Mouse (Mus musculus): Measurements from ENCODE around the gene Epx. TPM values are rescaled to one million over a fixed set of nuclear protein-coding genes. Genes with fewer than 3 reads are reported as not detected.
"Not testable (repeated sequence)": the region's sequence is repeated elsewhere in the genome, so short reads cannot be mapped to it uniquely, and the experiment has no call there.

Epx gene
- polyA plus RNA-seq, 1 experiment from 2014 or later = not detected

- TF ChIP-seq CTCF (IDR thresholded peaks at IDR 0.05; ENCODE audit: low read depth) = no peak
- no peak overlapping the region for H3K27ac ChIP-seq (ENCODE audit: low read depth, low read length)
- no peak overlapping the region for H3K4me2 ChIP-seq (replicated peaks; ENCODE audit: low read depth)
- WGBS = 79% methylated on average over 5 of the region's 5 CpGs
- H3K4me3 ChIP-seq (ENCODE audit: low read depth, low read length) = no peak overlapping the region
- H3K4me1 ChIP-seq (replicated peaks; ENCODE audit: control insufficient read depth, insufficient read depth, low read length) = no peaks in the 10 kb centered on the region
- H3K9me3 ChIP-seq (ENCODE audit: control insufficient read depth) = no peaks in the 10 kb centered on the region
- H3K36me3 ChIP-seq (ENCODE audit: control insufficient read depth, insufficient read depth) = no peaks in the 10 kb centered on the region
- H3K9ac ChIP-seq (ENCODE audit: low read depth, low read length) = no peak overlapping the region
- no peaks in the 10 kb centered on the region for H3K27me3 ChIP-seq (replicated peaks; ENCODE audit: control insufficient read depth, insufficient read depth, low read length)
- no peak for ATAC-seq
Observed at GRCm38 (mm10) chr11:87884856-87885255, 9.5 kb upstream of the Epx start.

- peak; percentile 70 for TF ChIP-seq CTCF (IDR thresholded peaks at IDR 0.05; ENCODE audit: low read depth)
- H3K36me3 ChIP-seq (ENCODE audit: control insufficient read depth, insufficient read depth) = no peaks in the 10 kb centered on the region
- H3K4me1 ChIP-seq (replicated peaks; ENCODE audit: control insufficient read depth, insufficient read depth, low read length) = no peaks in the 10 kb centered on the region
- WGBS = 42% methylated on average over 5 of the region's 5 CpGs
- H3K27ac ChIP-seq (ENCODE audit: low read depth, low read length) = no peak overlapping the region
- H3K4me3 ChIP-seq (ENCODE audit: low read depth, low read length) = no peak overlapping the region
- no peak overlapping the region for H3K4me2 ChIP-seq (replicated peaks; ENCODE audit: low read depth)
- H3K9ac ChIP-seq (ENCODE audit: low read depth, low read length) = no peak overlapping the region
- no peaks in the 10 kb centered on the region for H3K9me3 ChIP-seq (ENCODE audit: control insufficient read depth)
- H3K27me3 ChIP-seq (replicated peaks; ENCODE audit: control insufficient read depth, insufficient read depth, low read length) = no peaks in the 10 kb centered on the region
- no peak for ATAC-seq
Observed at GRCm38 (mm10) chr11:87883493-87883892, 8.2 kb upstream of the Epx start.

- no peak for ATAC-seq
- H3K36me3 ChIP-seq (ENCODE audit: control insufficient read depth, insufficient read depth) = no peaks in the 10 kb centered on the region
- TF ChIP-seq CTCF (IDR thresholded peaks at IDR 0.05; ENCODE audit: low read depth) = no peak
- H3K4me3 ChIP-seq (ENCODE audit: low read depth, low read length) = no peak overlapping the region
- H3K27ac ChIP-seq (ENCODE audit: low read depth, low read length) = no peak overlapping the region
- H3K27me3 ChIP-seq (replicated peaks; ENCODE audit: control insufficient read depth, insufficient read depth, low read length) = no peaks in the 10 kb centered on the region
- 72% methylated on average over 4 of the region's 4 CpGs for WGBS
- no peaks in the 10 kb centered on the region for H3K9me3 ChIP-seq (ENCODE audit: control insufficient read depth)
- no peak overlapping the region for H3K4me2 ChIP-seq (replicated peaks; ENCODE audit: low read depth)
- H3K9ac ChIP-seq (ENCODE audit: low read depth, low read length) = no peak overlapping the region
- no peaks in the 10 kb centered on the region for H3K4me1 ChIP-seq (replicated peaks; ENCODE audit: control insufficient read depth, insufficient read depth, low read length)
Observed at GRCm38 (mm10) chr11:87881714-87882113, 6.4 kb upstream of the Epx start.

GRCm38 (mm10) chr11:87879826-87880225 is 4.5 kb upstream of the Epx start:
- Histone ChIP-seq H3K9ac (ENCODE audit: low read depth, low read length) (no peak overlapping the region), H3K36me3 (ENCODE audit: control insufficient read depth, insufficient read depth) (no peaks in the 10 kb centered on the region), H3K9me3 (ENCODE audit: control insufficient read depth) (no peaks in the 10 kb centered on the region), H3K4me1 (replicated peaks; ENCODE audit: control insufficient read depth, insufficient read depth, low read length) (no peaks in the 10 kb centered on the region), H3K27me3 (replicated peaks; ENCODE audit: control insufficient read depth, insufficient read depth, low read length) (no peaks in the 10 kb centered on the region), H3K4me3 (ENCODE audit: low read depth, low read length) (no peak overlapping the region), H3K4me2 (replicated peaks; ENCODE audit: low read depth) (0 out of 2 replicates have a peak overlapping the region, but pooled peaks have one; percentile 13), H3K27ac (ENCODE audit: low read depth, low read length) (no peak overlapping the region)
- TF ChIP-seq CTCF (IDR thresholded peaks at IDR 0.05; ENCODE audit: low read depth) = no peak
- peak; percentile 47; the same call in 1 of the 2 replicates for ATAC-seq
- 27% methylated on average over 9 of the region's 9 CpGs for WGBS

DNA sequence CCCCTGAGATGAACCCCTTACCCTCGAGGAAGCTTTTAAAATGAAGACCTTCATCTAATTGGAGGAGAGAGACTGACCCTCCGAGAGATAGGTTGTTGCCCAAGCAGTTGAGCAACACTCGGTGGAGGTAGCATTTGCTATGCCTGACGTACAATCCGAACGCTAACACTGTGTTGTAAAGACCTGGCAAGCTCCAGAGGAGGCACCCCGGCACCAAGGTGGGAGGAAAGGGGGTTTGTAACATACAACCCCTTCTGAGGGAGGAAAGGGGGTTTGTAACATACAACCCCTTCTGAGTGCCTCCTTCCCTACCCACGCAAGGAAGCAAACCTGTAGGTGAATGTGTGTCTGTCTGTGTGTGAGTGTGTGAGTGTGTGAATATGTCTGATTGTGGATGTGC is 3.6 kb downstream of the Epx start:
- no peaks in the 10 kb centered on the region for H3K27me3 ChIP-seq (replicated peaks; ENCODE audit: control insufficient read depth, insufficient read depth, low read length)
- no peak overlapping the region for H3K4me2 ChIP-seq (replicated peaks; ENCODE audit: low read depth)
- H3K9ac ChIP-seq (ENCODE audit: low read depth, low read length) = no peak overlapping the region
- no peaks in the 10 kb centered on the region for H3K4me1 ChIP-seq (replicated peaks; ENCODE audit: control insufficient read depth, insufficient read depth, low read length)
- no peak overlapping the region for H3K4me3 ChIP-seq (ENCODE audit: low read depth, low read length)
- no peaks in the 10 kb centered on the region for H3K36me3 ChIP-seq (ENCODE audit: control insufficient read depth, insufficient read depth)
- no peak for ATAC-seq
- no peak overlapping the region for H3K27ac ChIP-seq (ENCODE audit: low read depth, low read length)
- TF ChIP-seq CTCF (IDR thresholded peaks at IDR 0.05; ENCODE audit: low read depth) = no peak
- 31% methylated on average over 8 of the region's 8 CpGs for WGBS
- H3K9me3 ChIP-seq (ENCODE audit: control insufficient read depth) = no peaks in the 10 kb centered on the region

DNA sequence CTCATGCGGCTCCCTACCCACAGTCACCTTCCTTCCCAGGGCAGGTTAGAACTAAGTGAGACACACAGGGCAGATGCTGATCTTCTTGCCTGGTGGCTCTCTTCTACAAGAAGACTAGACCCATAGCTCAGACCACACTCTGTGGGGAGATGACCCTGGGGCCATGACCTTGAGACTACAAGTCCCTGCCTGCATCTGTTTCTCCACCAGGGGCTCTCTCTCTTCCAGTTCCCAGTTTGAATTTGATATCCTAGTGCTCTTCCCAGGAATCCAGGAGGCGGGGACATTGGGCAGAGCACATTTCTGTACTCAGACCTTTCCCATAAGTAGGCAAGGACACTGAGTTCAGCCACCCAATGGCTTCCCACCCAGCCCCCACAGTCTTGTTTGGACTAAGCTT is 5.2 kb downstream of the Epx start:
- Histone ChIP-seq H3K9me3 (ENCODE audit: control insufficient read depth) (no peaks in the 10 kb centered on the region), H3K4me2 (replicated peaks; ENCODE audit: low read depth) (no peak overlapping the region), H3K27me3 (replicated peaks; ENCODE audit: control insufficient read depth, insufficient read depth, low read length) (no peaks in the 10 kb centered on the region), H3K36me3 (ENCODE audit: control insufficient read depth, insufficient read depth) (no peaks in the 10 kb centered on the region), H3K27ac (ENCODE audit: low read depth, low read length) (no peak overlapping the region), H3K4me3 (ENCODE audit: low read depth, low read length) (no peak overlapping the region), H3K4me1 (replicated peaks; ENCODE audit: control insufficient read depth, insufficient read depth, low read length) (no peaks in the 10 kb centered on the region), H3K9ac (ENCODE audit: low read depth, low read length) (no peak overlapping the region)
- WGBS = 73% methylated on average over 2 of the region's 2 CpGs
- 0 out of 2 replicates have a peak, but pooled peaks have one; percentile 14 for TF ChIP-seq CTCF (IDR thresholded peaks at IDR 0.05; ENCODE audit: low read depth)
- ATAC-seq = no peak

DNA sequence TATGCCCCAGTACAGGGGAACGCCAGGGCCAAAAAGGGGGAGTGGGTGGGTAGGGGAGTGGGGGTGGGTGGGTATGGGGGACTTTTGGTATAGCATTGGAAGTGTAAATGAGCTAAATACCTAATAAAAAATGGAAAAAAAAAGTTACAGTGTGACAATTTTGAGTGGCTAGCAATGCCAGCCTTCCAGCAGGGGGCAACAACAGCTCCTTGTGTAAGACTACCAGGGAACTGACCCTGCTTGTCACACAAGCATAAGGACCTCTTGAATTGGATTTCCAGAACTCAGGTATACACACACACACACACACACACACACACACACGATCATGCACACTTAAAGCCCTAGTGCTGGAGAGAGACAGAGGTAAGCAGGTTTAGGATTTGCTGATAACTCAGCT is 8.4 kb downstream of the Epx start:
- H3K9me3 ChIP-seq (ENCODE audit: control insufficient read depth); H3K4me2 ChIP-seq (replicated peaks; ENCODE audit: low read depth); H3K27me3 ChIP-seq (replicated peaks; ENCODE audit: control insufficient read depth, insufficient read depth, low read length); H3K4me3 ChIP-seq (ENCODE audit: low read depth, low read length); H3K27ac ChIP-seq (ENCODE audit: low read depth, low read length); H3K9ac ChIP-seq (ENCODE audit: low read depth, low read length); ATAC-seq; H3K4me1 ChIP-seq (replicated peaks; ENCODE audit: control insufficient read depth, insufficient read depth, low read length): not testable (repeated sequence)
- 69% methylated on average over 1 of the region's 2 CpGs for WGBS
- peak; percentile 55 for TF ChIP-seq CTCF (IDR thresholded peaks at IDR 0.05; ENCODE audit: low read depth)
- peaks cover 12% of the 10 kb centered on the region for H3K36me3 ChIP-seq (ENCODE audit: control insufficient read depth, insufficient read depth)
